Mouse (Mus musculus) liver, embryonic 14.5 days (tissue): Measurements from ENCODE around the gene Dhx38. TPM values are rescaled to one million over a fixed set of nuclear protein-coding genes. Genes with fewer than 3 reads are reported as not detected.

Experiments used
- ATAC-seq: fragments of 200-750 bp; cut with Nextera tagmentation; 2 replicates; pipeline ENCODE4 v1.8.0; 2017; ENCODE audit warnings: moderate number of reproducible peaks, mild to moderate bottlenecking, moderate library complexity; ENCODE audit not compliant: insufficient read depth
- DNase-seq, 3 experiments: peaks; one replicate each; pipeline ENCODE4 v3.0.0-alpha.2; 2012 to 2013; ENCODE audit warnings: low read depth in 3 of 3, low spot score in 3 of 3
- H3K27ac ChIP-seq: fragments of 300-500 bp; sonication (generic); 2 replicates; pipeline ENCODE4 v1.5.1; 2014; ENCODE audit warnings: moderate library complexity, mild to moderate bottlenecking, control low read depth, inconsistent platforms
- H3K27me3 ChIP-seq: fragments of 300-500 bp; sonication (generic); 2 replicates; pipeline ENCODE4 v1.6.1; 2014; ENCODE audit warnings: mild to moderate bottlenecking, low read length, moderate library complexity; ENCODE audit not compliant: control insufficient read depth, insufficient read depth
- H3K36me3 ChIP-seq: fragments of 300-500 bp; sonication (generic); replicated peaks from 2 replicates; pipeline ENCODE4 v1.6.1; 2014; ENCODE audit warnings: low read depth; ENCODE audit not compliant: control insufficient read depth, insufficient read depth
- H3K4me1 ChIP-seq, 2 experiments: fragments of 200-500 bp in 1 of 2; fragments of 300-500 bp in 1 of 2; sonication (generic) in 1 of 2; replicated peaks; 2 replicates each; pipeline ENCODE4 v1.6.1; 2012 to 2014; ENCODE audit warnings: antibody characterized with exemption in 1 of 2, inconsistent platforms in 1 of 2, low read length in 1 of 2; ENCODE audit not compliant: control insufficient read depth in 2 of 2, insufficient read depth in 2 of 2
- H3K4me2 ChIP-seq: fragments of 300-500 bp; sonication (generic); 2 replicates; pipeline ENCODE4 v1.6.1; 2014; ENCODE audit warnings: low read depth, mild to moderate bottlenecking, control low read depth, moderate library complexity
- H3K4me3 ChIP-seq, 2 experiments: fragments of 200-500 bp in 1 of 2; fragments of 300-500 bp in 1 of 2; sonication (generic) in 1 of 2; 2 replicates each; pipeline ENCODE4 v1.5.1; 2012 to 2014; ENCODE audit warnings: low read depth in 2 of 2, low read length in 2 of 2, mild to moderate bottlenecking in 2 of 2, control low read depth in 1 of 2, inconsistent platforms in 1 of 2, moderate library complexity in 1 of 2; ENCODE audit not compliant: insufficient read depth in 1 of 2
- H3K9ac ChIP-seq: fragments of 300-500 bp; sonication (generic); replicated peaks from 2 replicates; pipeline ENCODE4 v1.6.1; 2014; ENCODE audit warnings: mild to moderate bottlenecking, control low read depth, moderate library complexity
- H3K9me3 ChIP-seq: fragments of 300-500 bp; sonication (generic); 2 replicates; pipeline ENCODE4 v1.6.1; 2016; ENCODE audit warnings: low read length, mixed read lengths; ENCODE audit not compliant: control insufficient read depth
- CTCF ChIP-seq: IDR thresholded peaks from 2 replicates; pipeline ENCODE4 v1.5.1; 2016; ENCODE audit warnings: antibody characterized with exemption, low read depth, control low read depth
- EP300 ChIP-seq: IDR thresholded peaks from 2 replicates; pipeline ENCODE4 v1.6.1; 2016; ENCODE audit warnings: antibody characterized with exemption, low read depth
- WGBS: fragments of 180-500 bp; shearing (Covaris S2); extraction: QIAGEN DNeasy Blood & Tissue Kit; methylation state at CpG from one replicate; pipeline ENCODE4 v1.1.7; 2014; ENCODE audit not compliant: insufficient replicate concordance; 5-methylcytosine and 5-hydroxymethylcytosine counted together
- polyA plus RNA-seq, 2 experiments: library from polyadenylated mRNA; depleted of rRNA in 1 of 2; stranded (reverse) in 1 of 2; unstranded in 1 of 2; fragments of >200 nt; fragmentation: Nextera tagmentation in 1 of 2; extraction: Ambion mirVana in 1 of 2; gene quantifications; 2 replicates each; pipeline versions ENCODE4 v1.2.1 to v1.2.3; 2012 to 2014

Gene Dhx38
- polyA plus RNA-seq, 2 experiments: 8.2 to 8.6 TPM

DNA sequence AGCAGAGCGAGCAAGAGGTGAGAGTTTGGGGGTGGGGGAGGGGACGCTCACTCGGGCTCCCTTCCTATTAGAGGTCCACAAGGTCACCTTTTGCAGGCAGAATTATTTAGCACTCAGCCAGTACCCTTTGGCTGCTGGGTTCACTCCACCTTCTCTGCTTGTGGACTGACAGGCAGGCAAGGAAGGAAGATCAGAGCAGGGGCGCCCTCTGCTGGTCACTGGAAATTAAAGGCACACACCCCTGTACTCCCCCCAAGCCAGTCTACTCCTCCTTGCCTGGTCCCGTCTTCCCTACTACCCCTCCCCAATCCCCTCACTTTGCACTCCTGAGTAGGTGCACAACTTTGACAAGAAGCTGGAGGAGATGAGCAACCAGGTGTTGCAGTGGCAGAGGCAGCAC lies 29.0 kb downstream of the Dhx38 start:
- H3K4me1 ChIP-seq: no peaks in the 10 kb centered on the region
- TF ChIP-seq EP300 (no peak), CTCF (peak; percentile 88)
- ATAC-seq: peak; percentile 50; the same call in 1 of the 2 replicates
- 11% methylated on average over 5 of the region's 5 CpGs for WGBS
- peak; percentile 24 to 35 (median 33) for DNase-seq
- H3K4me3 ChIP-seq: no peak overlapping the region
- H3K27me3 ChIP-seq: no peaks in the 10 kb centered on the region
- no peak overlapping the region for H3K9ac ChIP-seq
- no peak overlapping the region for H3K4me2 ChIP-seq
- H3K27ac ChIP-seq: no peak overlapping the region
- H3K9me3 ChIP-seq: no peaks in the 10 kb centered on the region
- H3K36me3 ChIP-seq: no peaks in the 10 kb centered on the region

DNA sequence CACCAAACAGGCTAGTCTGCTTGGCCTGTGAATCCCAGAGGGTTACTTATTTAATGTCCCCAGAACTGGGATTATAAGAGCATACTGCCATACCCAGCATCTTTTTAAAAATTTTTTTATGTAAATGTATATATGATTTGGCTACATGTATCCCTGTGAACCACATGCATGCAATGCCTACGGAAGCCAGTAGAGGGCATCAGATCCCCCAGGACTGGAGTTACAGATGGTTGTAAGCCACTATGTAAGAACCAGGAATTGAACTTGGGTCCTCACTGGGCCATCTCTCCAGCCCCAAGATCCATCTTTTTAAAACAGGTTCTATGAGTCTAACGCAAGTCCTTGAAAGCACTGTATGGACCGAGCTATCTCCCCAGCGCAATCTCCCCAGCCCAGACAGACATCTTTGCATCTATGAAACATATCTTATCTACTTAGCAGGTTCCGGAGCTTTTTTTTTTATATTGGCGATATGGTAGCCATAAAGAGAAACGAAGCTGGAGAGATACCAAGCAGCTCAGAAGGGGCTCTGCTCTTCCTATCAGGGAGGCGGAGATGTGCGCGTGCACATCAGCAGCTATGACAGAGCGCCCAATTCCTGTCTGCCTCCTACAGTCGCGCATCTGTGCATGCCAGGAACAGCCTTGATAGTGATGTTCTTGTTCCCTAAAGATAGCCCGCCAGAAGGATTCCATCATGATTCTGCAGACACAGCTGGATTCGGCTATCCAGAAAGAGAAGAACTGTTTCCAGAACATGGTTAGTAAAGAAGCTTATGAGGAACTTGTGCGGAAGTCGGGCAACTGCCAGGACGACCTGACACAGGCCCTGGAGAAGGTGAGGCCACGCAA lies 30.3 kb downstream of the Dhx38 start:
- ATAC-seq (no peak), DNase-seq (peak; percentile 24 to 35 (median 26))
- H3K36me3 ChIP-seq: no peaks in the 10 kb centered on the region
- H3K4me3 ChIP-seq: no peak overlapping the region
- H3K27ac ChIP-seq: no peak overlapping the region
- no peak overlapping the region for H3K9ac ChIP-seq
- H3K4me2 ChIP-seq: no peak overlapping the region
- H3K27me3 ChIP-seq: no peaks in the 10 kb centered on the region
- 73% methylated on average over 19 of the region's 19 CpGs for WGBS
- no peaks in the 10 kb centered on the region for H3K9me3 ChIP-seq
- no peaks in the 10 kb centered on the region for H3K4me1 ChIP-seq
- TF ChIP-seq CTCF (peak; percentile 75), EP300 (no peak)

GRCm38 (mm10) chr8:109524008-109524407 lies 41.7 kb downstream of the Dhx38 start:
- Histone ChIP-seq H3K4me1 (no peaks in the 10 kb centered on the region), H3K36me3 (no peaks in the 10 kb centered on the region), H3K9me3 (no peaks in the 10 kb centered on the region), H3K27me3 (no peaks in the 10 kb centered on the region), H3K27ac (no peak overlapping the region), H3K4me2 (no peak overlapping the region), H3K4me3 (no peak overlapping the region), H3K9ac (no peak overlapping the region)
- ATAC-seq: no peak
- WGBS: 44% methylated on average over 2 of the region's 2 CpGs
- TF ChIP-seq CTCF: no peak
- TF ChIP-seq EP300: no peak
- DNase-seq: no peak

DNA sequence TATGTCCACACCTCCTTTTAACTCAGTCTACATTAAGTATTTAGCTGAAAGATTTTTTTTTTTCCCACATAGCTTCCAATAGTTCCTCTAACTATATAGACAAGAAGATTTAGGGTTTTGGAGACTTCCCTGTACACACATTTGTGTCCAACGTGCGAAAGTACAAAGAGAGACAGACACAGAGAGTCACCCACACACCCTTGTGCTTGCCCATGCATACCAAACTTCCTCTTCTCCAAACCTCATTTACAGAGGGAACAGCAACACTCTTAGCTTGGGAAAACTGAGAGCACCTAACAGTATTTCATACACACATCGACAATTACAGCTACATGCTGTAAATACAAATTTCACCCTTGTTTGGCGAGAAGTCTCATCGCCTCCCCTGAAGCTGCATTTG lies 60.1 kb downstream of the Dhx38 start:
- H3K9ac ChIP-seq: no peak overlapping the region
- ATAC-seq (no peak), DNase-seq (no peak)
- H3K4me1 ChIP-seq: no peaks in the 10 kb centered on the region
- 58% methylated on average over 5 of the region's 5 CpGs for WGBS
- TF ChIP-seq CTCF (no peak), EP300 (no peak)
- H3K27ac ChIP-seq: no peak overlapping the region
- no peak overlapping the region for H3K4me2 ChIP-seq
- no peak overlapping the region for H3K4me3 ChIP-seq
- no peaks in the 10 kb centered on the region for H3K27me3 ChIP-seq
- H3K36me3 ChIP-seq: no peaks in the 10 kb centered on the region
- no peaks in the 10 kb centered on the region for H3K9me3 ChIP-seq

DNA sequence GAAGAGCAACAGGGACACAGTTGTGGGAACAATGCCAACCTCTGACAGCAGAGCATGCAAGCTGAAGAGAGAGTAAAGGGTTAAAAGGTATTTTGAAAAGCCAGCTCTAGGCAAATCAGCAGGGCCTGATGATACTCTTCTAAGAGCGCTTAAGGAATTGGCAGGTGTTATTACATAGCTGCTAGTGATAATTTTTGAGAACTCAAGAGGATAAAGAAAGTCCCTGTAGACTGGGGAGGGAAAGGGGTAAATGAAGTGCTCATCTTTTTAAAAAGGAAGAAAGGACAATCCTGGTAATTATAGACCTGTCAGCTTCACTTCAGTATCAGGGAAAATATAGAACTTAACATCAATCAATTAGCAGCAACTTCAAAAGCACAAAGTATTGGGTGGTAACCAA lies 62.1 kb downstream of the Dhx38 start:
- Histone ChIP-seq H3K27me3 (no peaks in the 10 kb centered on the region), H3K4me3 (no peak overlapping the region), H3K36me3 (no peaks in the 10 kb centered on the region), H3K27ac (no peak overlapping the region), H3K9me3 (no peaks in the 10 kb centered on the region), H3K9ac (no peak overlapping the region), H3K4me2 (no peak overlapping the region), H3K4me1 (no peaks in the 10 kb centered on the region)
- DNase-seq: no peak
- TF ChIP-seq EP300 (no peak), CTCF (no peak)
- no peak for ATAC-seq
- 63% methylated on average over 1 of the region's 1 CpGs for WGBS
